Mouse (Mus musculus): ENCODE data around the gene Col4a3bp.

- no peak for TF ChIP-seq CTCF (conservative IDR thresholded peaks at IDR 0.05; ENCODE audit: insufficient read depth, insufficient read length, low read depth, low read length)
- no peak for TF ChIP-seq POLR2A (IDR thresholded peaks at IDR 0.05; ENCODE audit: low read depth, low read length)
Observed at GRCm38 (mm10) chr13:96555099-96555498, 12.7 kb downstream of the Col4a3bp start.
